Mouse (Mus musculus): ENCODE measurements around the gene Gramd1a.

DNA sequence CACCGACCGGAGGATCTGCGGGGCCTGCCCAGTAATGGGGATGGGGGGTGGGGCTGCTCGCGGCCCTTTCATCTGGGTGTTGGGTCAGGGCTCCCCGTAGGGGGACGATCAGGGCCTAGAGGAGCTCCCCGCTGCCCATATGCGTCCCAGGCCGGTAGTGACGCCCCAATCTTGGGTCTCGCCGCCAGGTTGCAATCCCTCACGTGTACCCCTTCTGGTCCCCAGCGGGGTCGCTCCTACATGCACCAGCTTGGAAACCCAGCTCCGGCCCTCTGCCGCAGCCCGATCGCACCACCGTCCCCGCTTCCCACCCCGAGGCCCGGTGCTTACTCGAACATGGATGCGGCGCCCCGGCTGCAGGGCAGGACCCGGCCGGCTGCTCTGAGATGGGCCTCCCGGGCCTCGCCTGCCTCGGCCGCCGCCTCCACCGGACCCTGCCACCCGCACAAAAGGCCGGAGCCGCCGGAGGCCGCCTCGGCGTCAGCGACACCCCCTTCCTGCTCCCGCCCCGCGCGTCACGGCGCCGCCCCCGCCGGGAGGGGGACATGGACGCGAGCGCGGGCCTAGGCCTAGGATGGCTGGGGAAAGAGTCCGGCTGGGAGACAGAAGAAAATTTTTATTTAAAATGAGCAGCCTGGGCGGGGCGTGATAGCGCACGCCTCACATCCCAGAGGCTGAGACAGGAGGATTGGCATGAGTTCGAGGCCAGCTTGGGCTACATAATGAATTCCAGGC is 5.0 kb downstream of the Gramd1a start:
- TF ChIP-seq CTCF (IDR thresholded peaks at IDR 0.05; ENCODE audit: low read depth) = peak; percentile 3; the same call in 1 of the 2 replicates
- no peak for TF ChIP-seq EP300 (IDR thresholded peaks at IDR 0.05; ENCODE audit: low read depth)
